Mouse (Mus musculus) left cerebral cortex, adult 2 months (tissue): Measurements from ENCODE around the gene Stk10. TPM values are rescaled to one million over a fixed set of nuclear protein-coding genes. Genes with fewer than 3 reads are reported as not detected.
A peak's percentile ranks its signal among the peaks of the same experiment; 100 is the strongest.

Experiments
- DNase-seq, 2 experiments: peaks; one replicate each; pipeline ENCODE4 v3.0.0; 2021 to 2022; ENCODE audit warnings: low spot score in 2 of 2, mixed read lengths in 1 of 2; ENCODE audit errors: extremely low spot score in 1 of 2
- H3K27ac ChIP-seq: fragments of 200-600 bp; 2 replicates; pipeline ENCODE4 v1.8.1; 2022
- H3K4me3 ChIP-seq: fragments of 200-600 bp; 2 replicates; pipeline ENCODE4 v1.8.1; 2022
- CTCF ChIP-seq: fragments of 200-600 bp; IDR thresholded peaks from 2 replicates; pipeline ENCODE4 v1.8.1; 2022; ENCODE audit warnings: antibody characterized with exemption, mild to moderate bottlenecking, moderate library complexity
- intact Hi-C: fragments of 180-260 bp; cut with DNase I; formaldehyde crosslinking; loops from one replicate; pipeline ENCODE4 v1.15.1; 2025
- total RNA-seq, 2 experiments: library from RNA; stranded (reverse); gene quantifications; 2 replicates each; pipeline ENCODE4 v1.2.3; 2021

The Stk10 gene
- total RNA-seq, 2 experiments from 2014 or later, result 6.7 to 8.7 TPM

GRCm38 (mm10) chr11:32544041-32544440 is 10.9 kb downstream of the Stk10 start:
- H3K27ac ChIP-seq, result no peak overlapping the region
- no peak for DNase-seq
- no peak for TF ChIP-seq CTCF
- H3K4me3 ChIP-seq, result no peak overlapping the region
- intact Hi-C loops, result no loop called here

GRCm38 (mm10) chr11:32544497-32544896 is 11.4 kb downstream of the Stk10 start:
- no peak for DNase-seq
- intact Hi-C loops, result no loop called here
- H3K4me3 ChIP-seq, result no peak overlapping the region
- no peak overlapping the region for H3K27ac ChIP-seq
- TF ChIP-seq CTCF, result no peak

GRCm38 (mm10) chr11:32545605-32546004 is 12.5 kb downstream of the Stk10 start:
- intact Hi-C loops, result no loop called here
- Histone ChIP-seq H3K27ac (0 out of 2 replicates have a peak overlapping the region, but pooled peaks have one; percentile 36), H3K4me3 (no peak overlapping the region)
- DNase-seq, result no peak
- no peak for TF ChIP-seq CTCF

GRCm38 (mm10) chr11:32546483-32546882 is 13.4 kb downstream of the Stk10 start:
- H3K4me3 ChIP-seq, result no peak overlapping the region
- no peak overlapping the region for H3K27ac ChIP-seq
- no peak for DNase-seq
- intact Hi-C loops, result no loop called here
- no peak for TF ChIP-seq CTCF

GRCm38 (mm10) chr11:32547391-32547947 is 14.4 kb downstream of the Stk10 start:
- intact Hi-C loops, result no loop called here
- no peak overlapping the region for H3K27ac ChIP-seq
- no peak overlapping the region for H3K4me3 ChIP-seq
- DNase-seq, result no peak
- no peak for TF ChIP-seq CTCF

- intact Hi-C loops, result no loop called here
Observed at GRCm38 (mm10) chr11:32548240-32548639, 15.1 kb downstream of the Stk10 start.

GRCm38 (mm10) chr11:32549236-32549635 is 16.1 kb downstream of the Stk10 start:
- no peak for DNase-seq
- Histone ChIP-seq H3K4me3 (no peak overlapping the region), H3K27ac (no peak overlapping the region)
- intact Hi-C loops, result no loop called here
- no peak for TF ChIP-seq CTCF

More at GRCm38 (mm10) chr11:32548240-32548639, 15.1 kb downstream of the Stk10 start:
- H3K4me3 ChIP-seq, result no peak overlapping the region
- TF ChIP-seq CTCF, result no peak
- no peak for DNase-seq
- no peak overlapping the region for H3K27ac ChIP-seq

- no peak for DNase-seq
- Histone ChIP-seq H3K27ac (no peak overlapping the region), H3K4me3 (no peak overlapping the region)
- no peak for TF ChIP-seq CTCF
- intact Hi-C loops, result no loop called here
Observed at GRCm38 (mm10) chr11:32550102-32550501, 17.0 kb downstream of the Stk10 start.

- no peak for DNase-seq
- H3K4me3 ChIP-seq, result no peak overlapping the region
- intact Hi-C loops, result no loop called here
- no peak for TF ChIP-seq CTCF
- H3K27ac ChIP-seq, result no peak overlapping the region
Observed at GRCm38 (mm10) chr11:32551056-32551455, 18.0 kb downstream of the Stk10 start.

- H3K4me3 ChIP-seq, result no peak overlapping the region
- intact Hi-C loops, result no loop called here
- no peak for TF ChIP-seq CTCF
- no peak overlapping the region for H3K27ac ChIP-seq
- peak in 1 of 2 experiments; percentile 29 for DNase-seq
Observed at GRCm38 (mm10) chr11:32551579-32552297, 18.6 kb downstream of the Stk10 start.

- intact Hi-C loops, result no loop called here
- Histone ChIP-seq H3K27ac (no peak overlapping the region), H3K4me3 (no peak overlapping the region)
- no peak for TF ChIP-seq CTCF
- DNase-seq, result no peak
Observed at GRCm38 (mm10) chr11:32552401-32553090, 19.4 kb downstream of the Stk10 start.
